Mouse (Mus musculus): ENCODE data around the gene Hus1b. TPM values are rescaled to one million over a fixed set of nuclear protein-coding genes. Genes with fewer than 3 reads are reported as not detected.

Gene Hus1b
- polyA plus RNA-seq, 1 experiment from 2014 or later: not detected

DNA sequence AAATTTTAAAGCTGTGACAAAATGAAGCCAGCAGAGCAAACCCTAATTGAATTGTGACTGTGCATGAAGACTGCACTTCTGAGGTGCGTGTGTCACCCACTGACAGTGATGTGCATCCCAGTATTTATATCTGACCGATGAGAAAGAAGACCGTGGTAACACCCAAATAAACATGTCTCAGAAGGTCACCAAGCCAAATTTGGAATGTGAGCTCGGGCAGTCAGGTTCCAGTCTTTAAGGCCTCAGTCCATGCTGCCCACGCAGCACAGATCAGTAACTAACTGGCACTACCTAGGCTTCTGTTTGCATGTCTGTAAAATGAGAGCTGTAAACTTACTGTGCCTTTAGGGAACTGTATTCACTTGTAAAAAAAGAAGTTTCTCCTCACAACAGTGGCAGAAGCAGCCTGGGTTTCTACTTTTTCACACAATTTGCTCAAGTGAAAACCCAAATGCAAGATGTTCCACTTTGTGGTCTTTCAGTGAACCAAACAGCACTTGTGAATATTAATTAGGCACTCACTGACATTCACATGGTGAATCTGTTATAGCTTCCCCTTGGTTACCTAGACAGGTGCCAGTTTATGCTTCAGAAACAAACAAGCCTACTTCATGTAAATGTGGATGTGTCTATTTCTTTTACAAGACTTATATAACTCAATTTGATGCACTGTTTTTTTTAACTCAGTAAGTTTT is 35.5 kb downstream of the Hus1b start:
- DNase-seq (ENCODE audit: low read depth, low spot score) (no peak), ATAC-seq (no peak)
- in situ Hi-C loops (cut with MboI; ENCODE audit: low pct_unique_long_range_greater_than_20kb): no loop called here
- ChIA-PET CTCF (interaction anchor here (1.1 kb wide), 1 partner anchor 23 kb away, joined by 3 read pairs; no protein-coding TSS in a partner anchor), POLR2A (no interaction called here)
- H3K27me3 ChIP-seq: no peaks in the 10 kb centered on the region
- no peak for TF ChIP-seq CTCF (IDR thresholded peaks at IDR 0.05)

DNA sequence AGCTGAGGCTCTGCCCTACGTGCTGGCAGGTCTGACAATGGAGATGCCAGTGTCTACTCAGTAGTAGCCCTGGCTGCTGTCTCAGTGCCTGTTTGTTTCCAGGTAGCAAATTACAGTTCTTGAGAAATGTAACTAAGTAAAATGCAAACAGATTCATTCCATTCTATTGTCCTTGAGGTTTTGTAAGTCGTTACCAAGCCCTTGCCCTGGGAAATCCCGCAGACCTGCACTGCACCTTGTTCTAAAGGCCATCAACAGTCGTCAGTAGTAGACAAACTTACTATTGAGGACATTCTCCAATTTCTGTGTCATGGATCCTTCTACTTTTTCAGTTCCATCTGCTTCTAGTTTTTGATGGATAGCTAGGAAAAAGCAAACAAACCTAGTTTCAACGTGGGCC is 36.7 kb downstream of the Hus1b start:
- H3K27me3 ChIP-seq: no peaks in the 10 kb centered on the region
- ChIA-PET POLR2A (no interaction called here), CTCF (interaction anchor here (1.1 kb wide), 1 partner anchor 22 kb away, joined by 3 read pairs; no protein-coding TSS in a partner anchor)
- no peak for ATAC-seq
- no peak for TF ChIP-seq CTCF (IDR thresholded peaks at IDR 0.05)
- in situ Hi-C loops (cut with MboI; ENCODE audit: low pct_unique_long_range_greater_than_20kb): no loop called here
- DNase-seq (ENCODE audit: low read depth, low spot score): no peak

DNA sequence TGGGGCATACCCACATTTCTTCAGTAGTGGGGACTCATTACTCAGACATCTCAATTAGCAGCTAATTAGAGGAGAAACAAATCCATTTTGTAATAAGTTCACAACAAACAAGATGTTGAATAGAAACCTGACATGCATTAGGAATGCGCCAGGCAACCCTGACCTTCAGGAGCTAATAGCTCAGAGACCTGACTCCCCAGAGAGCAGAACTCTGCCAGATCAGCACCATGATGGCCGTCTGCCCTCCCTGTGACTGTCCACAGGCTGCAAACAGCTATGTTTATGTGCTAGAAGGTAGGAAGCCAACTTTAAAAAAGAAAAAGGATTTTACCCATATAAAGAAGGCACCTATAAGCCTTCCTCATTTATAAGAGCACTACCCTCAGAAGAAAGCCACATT is 45.3 kb downstream of the Hus1b start:
- POLR2A ChIA-PET: no interaction called here
- TF ChIP-seq CTCF (IDR thresholded peaks at IDR 0.05): no peak
- H3K27me3 ChIP-seq: no peaks in the 10 kb centered on the region
- DNase-seq (ENCODE audit: low read depth, low spot score): no peak
- CTCF ChIA-PET: interaction anchor here (1.0 to 1.3 kb wide), 2 partner anchors 79 to 92 kb away, joined by 3 read pairs; no protein-coding TSS in a partner anchor
- in situ Hi-C loops (cut with MboI; ENCODE audit: low pct_unique_long_range_greater_than_20kb): no loop called here
- no peak for ATAC-seq

DNA sequence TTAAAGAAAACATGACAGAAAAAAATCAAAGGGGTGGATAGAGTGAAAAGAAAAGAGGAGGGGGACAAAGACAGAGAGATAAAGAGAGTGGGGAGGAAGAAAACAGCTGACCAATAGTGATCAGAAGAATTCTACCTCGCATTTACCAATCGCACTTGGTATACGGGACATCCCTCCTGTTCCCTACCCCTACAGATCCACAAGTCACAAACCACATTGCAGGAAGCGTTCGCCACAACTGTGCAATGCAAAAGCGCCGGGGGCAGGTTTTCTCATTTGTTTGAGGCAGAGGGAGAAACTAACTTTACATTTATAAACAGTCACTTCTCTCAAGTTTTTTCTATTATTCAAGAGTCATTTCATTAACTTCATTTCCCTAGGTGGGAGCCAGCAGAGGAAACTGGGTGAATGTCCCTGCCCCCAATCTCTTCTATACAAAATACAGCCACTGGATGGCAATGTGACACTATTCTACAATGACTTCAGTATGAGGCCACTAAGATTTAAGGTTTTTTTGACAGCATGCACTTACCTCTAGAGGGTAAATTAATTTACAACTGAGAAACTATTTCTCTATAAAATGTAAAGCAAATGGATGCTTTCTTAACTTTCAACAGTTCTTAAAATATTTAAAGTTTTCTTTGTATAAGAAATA is 46.0 kb downstream of the Hus1b start:
- DNase-seq (ENCODE audit: low read depth, low spot score): no peak
- TF ChIP-seq CTCF (IDR thresholded peaks at IDR 0.05): peak; percentile 33
- CTCF ChIA-PET: interaction anchor here (0.9 to 1.3 kb wide), 3 partner anchors 12 to 93 kb away, joined by 3 to 5 read pairs (median 3); no protein-coding TSS in a partner anchor
- no peak for ATAC-seq
- POLR2A ChIA-PET: no interaction called here
- in situ Hi-C loops (cut with MboI; ENCODE audit: low pct_unique_long_range_greater_than_20kb): no loop called here
- H3K27me3 ChIP-seq: no peaks in the 10 kb centered on the region

Other genes with a start within 250 kb of the Hus1b start
- 0.15 TPM for gene Irf4, start 198.5 kb downstream of the Hus1b start, polyA plus RNA-seq (2021)
- 32.2 TPM for gene Exoc2, start 26.3 kb upstream of the Hus1b start, polyA plus RNA-seq (2021)
- 0.21 TPM for gene Gm5447, start 26.4 kb upstream of the Hus1b start, polyA plus RNA-seq (2021)

Data from Patski (cell line).